Mouse (Mus musculus) forebrain, embryonic 11.5 days (tissue): ENCODE measurements around the gene Gm45837. TPM values are rescaled to one million over a fixed set of nuclear protein-coding genes. Genes with fewer than 3 reads are reported as not detected.

Experiments used
- ATAC-seq: fragments of 200-750 bp; cut with Nextera tagmentation; replicated peaks from 2 replicates; pipeline ENCODE4 v1.8.0; 2017; ENCODE audit warnings: moderate TSS enrichment; ENCODE audit not compliant: low FRiP score
- DNase-seq: peaks from one replicate; pipeline ENCODE4 v3.0.0-alpha.2; 2017; ENCODE audit warnings: low spot score
- H3K27ac ChIP-seq: fragments of 300-500 bp; sonication (generic); 2 replicates; pipeline ENCODE4 v1.5.1; 2014; ENCODE audit warnings: low read depth, low read length
- H3K27me3 ChIP-seq: fragments of 300-500 bp; sonication (generic); 2 replicates; pipeline ENCODE4 v1.6.1; 2014; ENCODE audit warnings: mild to moderate bottlenecking, low read length, mixed read lengths; ENCODE audit not compliant: control insufficient read depth, insufficient read depth
- H3K36me3 ChIP-seq: fragments of 300-500 bp; sonication (generic); 2 replicates; pipeline ENCODE4 v1.6.1; 2014; ENCODE audit warnings: mild to moderate bottlenecking, low read length, moderate library complexity, mixed read lengths; ENCODE audit not compliant: control insufficient read depth, insufficient read depth
- H3K4me1 ChIP-seq: fragments of 300-500 bp; sonication (generic); replicated peaks from 2 replicates; pipeline ENCODE4 v1.6.1; 2014; ENCODE audit warnings: low read length, mixed read lengths; ENCODE audit not compliant: control insufficient read depth, insufficient read depth
- H3K4me2 ChIP-seq: fragments of 300-500 bp; sonication (generic); 2 replicates; pipeline ENCODE4 v1.6.1; 2014; ENCODE audit warnings: low read depth, mild to moderate bottlenecking, low read length, moderate library complexity, mixed read lengths; ENCODE audit not compliant: severe bottlenecking
- H3K4me3 ChIP-seq: fragments of 300-500 bp; sonication (generic); 2 replicates; pipeline ENCODE4 v1.5.1; 2014; ENCODE audit warnings: low read depth, low read length
- H3K9ac ChIP-seq: fragments of 300-500 bp; sonication (generic); 2 replicates; pipeline ENCODE4 v1.6.1; 2014; ENCODE audit warnings: low read length
- H3K9me3 ChIP-seq: fragments of 300-500 bp; sonication (generic); 2 replicates; pipeline ENCODE4 v1.6.1; 2016; ENCODE audit warnings: low read length, mixed read lengths; ENCODE audit not compliant: control insufficient read depth
- WGBS: fragments of 180-500 bp; shearing (Covaris S2); extraction: QIAGEN DNeasy Blood & Tissue Kit; methylation state at CpG from one replicate; pipeline ENCODE4 v1.1.7; 2014; 5-methylcytosine and 5-hydroxymethylcytosine counted together
- polyA plus RNA-seq: library from polyadenylated mRNA; unstranded; fragments of >200 nt; fragmentation: Nextera tagmentation; extraction: Ambion mirVana; gene quantifications from 2 replicates; pipeline ENCODE4 v1.2.1, GENCODE M21; 2014

Gene Gm45837
- polyA plus RNA-seq, 1 experiment from 2014 or later, result not detected

DNA sequence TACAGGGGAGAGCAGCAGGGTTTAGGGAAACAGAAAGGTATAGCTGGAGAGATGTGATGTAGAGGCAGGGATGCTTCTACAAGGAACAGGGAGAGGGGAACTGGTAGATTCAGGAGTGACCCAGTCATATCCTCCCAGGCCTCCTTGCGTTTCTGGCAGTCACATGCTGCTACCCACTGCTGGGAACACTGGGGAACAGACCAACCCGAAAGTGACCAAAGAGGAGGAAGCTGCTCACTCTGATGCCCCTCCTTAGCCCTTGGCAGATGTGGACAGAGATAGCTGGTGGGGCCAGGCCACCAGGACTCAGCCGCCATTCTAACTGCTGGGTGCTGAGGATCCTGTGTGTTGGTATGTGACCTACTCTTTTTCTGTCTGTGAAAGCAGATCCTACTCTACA lies 26.9 kb upstream of the Gm45837 start:
- no peak overlapping the region for H3K4me2 ChIP-seq
- H3K27me3 ChIP-seq, result no peaks in the 10 kb centered on the region
- H3K9ac ChIP-seq, result no peak overlapping the region
- H3K4me3 ChIP-seq, result no peak overlapping the region
- H3K4me1 ChIP-seq, result 0 out of 2 replicates have a peak, but pooled peaks cover 5% of the 10 kb centered on the region
- ATAC-seq, result no peak
- H3K27ac ChIP-seq, result no peak overlapping the region
- 76% methylated on average over 3 of the region's 3 CpGs for WGBS
- H3K36me3 ChIP-seq, result no peaks in the 10 kb centered on the region
- no peak for DNase-seq
- no peaks in the 10 kb centered on the region for H3K9me3 ChIP-seq

DNA sequence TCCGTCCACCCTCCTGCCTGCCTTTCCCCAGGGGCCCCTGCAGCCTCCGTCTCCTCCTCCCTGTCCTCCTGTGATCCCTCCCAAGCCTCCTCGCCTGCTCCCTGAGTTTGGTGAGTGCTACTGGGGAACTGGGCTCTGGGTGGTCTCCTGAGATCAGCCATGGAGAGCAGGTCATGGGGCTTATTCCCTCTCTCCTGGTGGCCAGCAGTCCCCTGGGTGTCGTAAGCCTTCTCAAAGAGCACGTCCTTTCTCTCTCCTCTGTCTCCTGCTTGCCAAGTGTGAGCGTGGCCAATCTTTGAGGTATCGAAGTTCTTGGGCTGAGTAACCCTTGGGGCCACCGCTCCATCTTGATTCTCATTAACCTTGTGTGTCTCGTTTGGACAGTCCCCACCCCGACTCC lies 25.8 kb upstream of the Gm45837 start:
- Histone ChIP-seq H3K4me3 (no peak overlapping the region), H3K27ac (no peak overlapping the region), H3K9ac (no peak overlapping the region), H3K27me3 (no peaks in the 10 kb centered on the region), H3K4me1 (0 out of 2 replicates have a peak, but pooled peaks cover 5% of the 10 kb centered on the region), H3K4me2 (no peak overlapping the region), H3K36me3 (no peaks in the 10 kb centered on the region), H3K9me3 (no peaks in the 10 kb centered on the region)
- WGBS, result 77% methylated on average over 10 of the region's 10 CpGs
- no peak for DNase-seq
- ATAC-seq, result no peak

DNA sequence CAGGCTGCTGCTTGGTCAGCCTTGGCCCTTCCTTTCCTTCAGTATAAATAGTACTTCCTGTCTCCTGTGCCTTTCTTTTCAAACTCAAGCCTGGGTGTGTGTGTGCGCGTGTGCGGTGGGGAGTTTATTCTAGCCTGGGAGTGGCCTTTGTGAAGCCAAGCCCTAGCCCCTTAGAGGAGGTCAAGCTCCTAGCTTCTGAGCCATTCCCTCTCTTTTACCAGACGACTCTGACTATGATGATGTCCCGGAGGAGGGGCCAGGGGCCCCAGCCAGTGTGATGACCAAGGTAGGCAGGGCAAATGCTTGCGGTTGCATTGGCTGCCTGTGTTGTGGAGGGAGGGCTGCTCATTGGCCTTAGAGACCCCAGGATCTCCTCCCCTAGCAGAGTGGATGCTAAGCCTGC lies 25.4 kb upstream of the Gm45837 start:
- no peaks in the 10 kb centered on the region for H3K27me3 ChIP-seq
- H3K27ac ChIP-seq, result no peak overlapping the region
- H3K4me3 ChIP-seq, result no peak overlapping the region
- no peaks in the 10 kb centered on the region for H3K9me3 ChIP-seq
- 46% methylated on average over 6 of the region's 6 CpGs for WGBS
- H3K36me3 ChIP-seq, result no peaks in the 10 kb centered on the region
- no peak overlapping the region for H3K9ac ChIP-seq
- ATAC-seq, result no peak
- no peak overlapping the region for H3K4me2 ChIP-seq
- DNase-seq, result no peak
- 0 out of 2 replicates have a peak, but pooled peaks cover 5% of the 10 kb centered on the region for H3K4me1 ChIP-seq

DNA sequence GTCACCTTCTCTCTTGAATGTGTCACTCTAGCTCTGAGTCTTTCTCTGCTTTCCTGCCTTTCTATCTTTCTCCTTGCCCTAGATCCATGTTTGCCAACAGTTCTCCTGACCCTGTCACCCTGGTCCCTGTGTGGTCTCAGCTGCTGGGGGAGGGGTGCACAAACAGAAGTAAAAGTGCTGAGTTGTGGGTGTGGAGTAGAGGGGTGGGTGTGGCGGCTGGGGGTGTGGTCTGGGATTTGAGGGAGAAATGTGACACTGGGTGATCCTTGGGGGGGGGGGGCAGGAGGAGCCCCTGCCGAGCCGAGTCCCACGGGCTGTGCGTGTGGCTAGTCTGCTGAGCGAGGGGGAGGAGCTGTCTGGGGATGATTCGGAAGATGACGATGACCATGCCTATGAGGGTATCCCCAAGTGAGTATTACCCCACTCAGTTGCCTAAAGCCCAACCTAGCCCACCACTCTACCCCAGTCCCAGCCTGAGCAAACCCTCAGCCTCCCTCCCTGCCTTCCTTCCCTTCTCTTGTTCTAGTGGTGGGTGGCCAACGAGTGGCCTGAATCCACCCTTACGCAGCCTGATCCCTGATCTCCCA lies 24.7 kb upstream of the Gm45837 start:
- no peaks in the 10 kb centered on the region for H3K36me3 ChIP-seq
- ATAC-seq, result no peak
- H3K27me3 ChIP-seq, result no peaks in the 10 kb centered on the region
- H3K9ac ChIP-seq, result no peak overlapping the region
- no peak overlapping the region for H3K4me2 ChIP-seq
- DNase-seq, result no peak
- WGBS, result 56% methylated on average over 10 of the region's 10 CpGs
- no peak overlapping the region for H3K27ac ChIP-seq
- H3K4me3 ChIP-seq, result no peak overlapping the region
- no peaks in the 10 kb centered on the region for H3K9me3 ChIP-seq
- H3K4me1 ChIP-seq, result 0 out of 2 replicates have a peak, but pooled peaks cover 5% of the 10 kb centered on the region

DNA sequence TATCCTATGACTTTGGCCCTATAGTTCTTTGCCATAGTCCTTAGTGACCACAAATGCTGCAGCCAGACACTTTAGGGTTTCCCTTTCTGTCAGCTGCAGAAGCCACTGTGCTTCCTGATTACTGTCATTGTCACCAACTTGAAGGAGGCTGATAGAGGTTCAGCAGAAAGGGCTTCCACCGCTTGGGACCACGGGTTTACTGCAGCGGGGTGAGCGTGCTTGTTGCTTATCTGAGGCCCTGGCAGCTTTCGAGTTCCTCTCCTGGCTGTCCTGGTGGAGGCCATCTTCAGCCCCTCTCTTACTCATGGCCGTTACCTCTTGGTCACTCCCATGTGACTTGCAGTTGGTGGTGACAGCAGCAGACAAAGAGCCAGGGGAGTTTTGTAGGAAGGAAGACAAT lies 21.4 kb upstream of the Gm45837 start:
- Histone ChIP-seq H3K4me1 (peaks cover 10% of the 10 kb centered on the region; the same call in 1 of the 2 replicates), H3K27ac (no peak overlapping the region), H3K4me2 (no peak overlapping the region), H3K27me3 (no peaks in the 10 kb centered on the region), H3K9me3 (no peaks in the 10 kb centered on the region), H3K9ac (no peak overlapping the region), H3K4me3 (no peak overlapping the region), H3K36me3 (no peaks in the 10 kb centered on the region)
- 87% methylated on average over 6 of the region's 6 CpGs for WGBS
- DNase-seq, result no peak
- no peak for ATAC-seq

DNA sequence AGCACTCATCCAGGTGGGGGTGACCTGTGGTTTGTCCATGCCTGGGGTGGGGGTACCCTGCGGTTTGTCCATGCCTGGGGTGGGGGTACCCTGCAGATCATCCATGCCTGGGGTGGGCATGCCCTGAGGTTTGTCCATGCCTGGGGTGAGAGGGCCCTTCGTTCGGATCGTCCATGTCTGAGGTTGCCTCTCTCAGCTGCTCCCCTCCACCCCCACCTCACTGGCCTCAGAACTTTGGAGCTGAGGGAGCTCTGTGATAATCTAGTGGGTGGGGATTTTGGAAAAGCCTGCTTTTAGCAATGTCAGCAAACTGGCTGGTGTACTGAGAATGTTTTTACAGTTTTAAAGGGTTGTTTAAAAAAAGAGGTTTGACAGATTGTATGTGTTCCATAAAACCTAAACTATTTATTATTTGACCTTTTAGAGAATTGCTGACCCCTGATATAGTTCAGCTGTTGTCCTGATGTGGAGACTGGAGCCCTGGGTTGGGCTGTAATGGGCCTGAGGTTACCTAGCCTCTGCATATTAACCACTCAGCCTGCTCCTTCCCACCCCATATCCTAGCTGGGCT lies 18.7 kb upstream of the Gm45837 start:
- Histone ChIP-seq H3K4me1 (peaks cover 8% of the 10 kb centered on the region; the same call in 1 of the 2 replicates), H3K9me3 (no peaks in the 10 kb centered on the region), H3K27me3 (no peaks in the 10 kb centered on the region), H3K4me3 (no peak overlapping the region), H3K9ac (no peak overlapping the region), H3K4me2 (no peak overlapping the region), H3K27ac (no peak overlapping the region), H3K36me3 (no peaks in the 10 kb centered on the region)
- 82% methylated on average over 4 of the region's 4 CpGs for WGBS
- DNase-seq (no peak), ATAC-seq (no peak)

DNA sequence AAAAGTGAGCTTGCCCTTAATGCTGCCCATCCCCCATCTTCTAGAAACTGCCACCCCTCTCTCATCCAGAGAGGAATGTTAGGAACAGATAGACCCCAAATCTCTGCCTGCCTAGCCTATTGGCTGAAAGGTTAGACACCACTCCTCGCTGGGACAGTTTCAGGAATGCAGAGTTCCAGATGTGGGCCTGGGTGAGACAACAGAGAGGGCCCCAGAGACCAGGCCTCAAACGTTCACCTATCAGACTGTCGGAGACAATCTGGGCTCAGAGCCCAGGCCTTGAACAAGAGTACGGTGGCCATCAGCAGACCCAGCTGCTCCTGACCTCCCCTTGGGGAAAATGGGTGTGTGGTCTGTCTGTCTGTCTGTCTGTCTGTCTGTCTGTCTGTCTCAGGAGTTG lies 17.7 kb upstream of the Gm45837 start:
- WGBS, result 47% methylated on average over 4 of the region's 4 CpGs
- Histone ChIP-seq H3K27me3 (no peaks in the 10 kb centered on the region), H3K9ac (no peak overlapping the region), H3K4me1 (peaks cover 8% of the 10 kb centered on the region; the same call in 1 of the 2 replicates), H3K4me3 (no peak overlapping the region), H3K36me3 (no peaks in the 10 kb centered on the region), H3K27ac (no peak overlapping the region), H3K9me3 (no peaks in the 10 kb centered on the region), H3K4me2 (no peak overlapping the region)
- DNase-seq (no peak), ATAC-seq (no peak)

DNA sequence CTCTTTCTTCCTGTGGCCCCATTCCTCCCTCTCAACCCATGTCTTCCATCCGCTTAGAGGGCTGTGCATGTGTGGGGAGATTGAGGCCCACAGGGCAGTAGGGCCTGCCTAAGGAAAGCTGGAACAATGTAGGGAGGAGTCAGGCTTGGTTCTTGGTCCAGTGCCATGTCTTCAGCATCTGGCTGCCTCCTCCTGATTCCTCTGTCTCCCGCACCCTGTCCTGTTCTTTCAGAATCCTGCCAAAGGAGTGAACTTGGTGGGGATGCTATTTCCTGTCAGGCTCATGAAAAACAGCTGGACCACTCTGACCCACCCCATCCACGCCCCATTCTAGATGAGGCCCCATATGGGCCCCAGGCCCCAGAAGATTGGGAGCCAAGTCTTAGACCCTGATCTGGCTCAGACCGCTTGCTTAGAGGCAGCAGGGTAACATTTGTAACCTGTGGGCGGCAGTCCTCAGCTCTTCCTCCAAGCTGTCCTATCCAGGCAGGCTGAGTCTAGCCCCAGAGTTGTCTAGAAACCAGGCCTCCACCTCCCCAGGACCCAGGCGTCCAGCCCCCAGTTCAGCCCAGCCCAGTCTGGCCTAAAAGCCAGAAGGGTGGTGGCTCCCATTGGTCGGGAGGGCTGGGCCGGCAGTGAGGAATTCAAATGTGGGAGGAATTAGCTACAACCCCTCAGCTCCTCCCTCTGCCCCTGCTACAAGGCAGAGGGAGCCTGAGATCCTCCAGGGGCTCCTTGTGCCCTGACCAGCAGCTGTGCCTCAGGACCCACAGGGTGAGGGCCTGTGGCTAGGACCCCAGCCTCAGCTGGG lies 16.8 kb upstream of the Gm45837 start:
- ATAC-seq, result 0 out of 2 replicates have a peak, but pooled peaks have one; percentile 40
- 42% methylated on average over 8 of the region's 8 CpGs for WGBS
- DNase-seq, result no peak
- no peaks in the 10 kb centered on the region for H3K36me3 ChIP-seq
- no peak overlapping the region for H3K4me2 ChIP-seq
- no peak overlapping the region for H3K4me3 ChIP-seq
- H3K27me3 ChIP-seq, result no peaks in the 10 kb centered on the region
- H3K4me1 ChIP-seq, result peaks cover 8% of the 10 kb centered on the region; the same call in 1 of the 2 replicates
- H3K27ac ChIP-seq, result no peak overlapping the region
- H3K9ac ChIP-seq, result no peak overlapping the region
- H3K9me3 ChIP-seq, result no peaks in the 10 kb centered on the region
